In genomic region chr4:59548011-59548559, GRCm38 (mm10) we compare ENCODE assay signal across 8 mouse cellular contexts. TPM values are rescaled to one million over a fixed set of nuclear protein-coding genes. Genes with fewer than 3 reads are reported as not detected.
A peak's percentile ranks its signal among the peaks of the same experiment; 100 is the strongest.
DNase-seq lines count a peak whose midpoint lies in the region; ATAC-seq and TF ChIP-seq lines count a peak whose summit lies in the region.

No protein-coding gene starts in this region.

- peak overlapping the region; percentile 81 for H3K9ac ChIP-seq in midbrain, embryonic 12.5 days (replicated peaks)

- H3K4me3 ChIP-seq in left cerebral cortex, adult 2 months = peak overlapping the region; percentile 92
- H3K4me3 ChIP-seq in bone marrow macrophage, adult 2 months (ENCODE audit: insufficient read depth, low read length) = peak overlapping the region; percentile 95
- H3K4me3 ChIP-seq in midbrain, embryonic 12.5 days = peak overlapping the region; percentile 82

- no peak for DNase-seq in left cerebral cortex, adult 2 months (ENCODE audit: extremely low spot score in 1 of 2, low spot score in 2 of 2)
- DNase-seq in left cerebral cortex, postnatal 14 days (ENCODE audit: low spot score in 2 of 2) = no peak
- peak; percentile 35 for DNase-seq in forelimb bud, embryonic 11.5 days (ENCODE audit: low read depth, low spot score)
- DNase-seq in left cerebral cortex, adult 18-20 months (ENCODE audit: low spot score in 2 of 2) = no peak
- DNase-seq in B cell, adult 2 months = no peak
- DNase-seq in layer of hippocampus, adult 9-11 months = no peak

- intact Hi-C loops in left cerebral cortex, adult 2 months (cut with DNase I) = loop anchor here (5.0 kb wide), 1 partner anchor 111 kb away; the partner anchor contains the start of gene Susd1
- intact Hi-C loops in left cerebral cortex, postnatal 14 days (cut with DNase I) = loop anchor here (10.0 kb wide), 1 partner anchor 363 kb away; the partner anchor contains the start of gene Ugcg

- H3K36me3 ChIP-seq in midbrain, embryonic 12.5 days = no peaks in the 10 kb centered on the region

- peaks cover 14% of the 10 kb centered on the region for H3K4me1 ChIP-seq in bone marrow macrophage, adult 2 months (ENCODE audit: control insufficient read depth, insufficient read depth, low read length)
- peaks cover 7% of the 10 kb centered on the region; the same call in 1 of the 2 replicates for H3K4me1 ChIP-seq in midbrain, embryonic 12.5 days

- H3K4me2 ChIP-seq in midbrain, embryonic 12.5 days (replicated peaks) = peak overlapping the region; percentile 58

- no peaks in the 10 kb centered on the region for H3K9me3 ChIP-seq in midbrain, embryonic 12.5 days

- ATAC-seq in midbrain, embryonic 12.5 days (ENCODE audit: low FRiP score, low read depth) = no peak

- TF ChIP-seq POLR2A in bone marrow macrophage, adult 2 months (IDR thresholded peaks at IDR 0.05; ENCODE audit: borderline replicate concordance, low read depth, low read length) = no peak

- peak overlapping the region; percentile 91 for H3K27ac ChIP-seq in left cerebral cortex, adult 2 months
- peak overlapping the region; percentile 95 for H3K27ac ChIP-seq in bone marrow macrophage, adult 2 months (ENCODE audit: insufficient read depth, low read depth, low read length)
- H3K27ac ChIP-seq in midbrain, embryonic 12.5 days (replicated peaks) = peak overlapping the region; percentile 89; the same call in 1 of the 2 replicates

- 7% methylated on average over 18 of the region's 18 CpGs for WGBS in midbrain, embryonic 12.5 days

- no peak for TF ChIP-seq CTCF in left cerebral cortex, adult 2 months (IDR thresholded peaks at IDR 0.05)
- no peak for TF ChIP-seq CTCF in bone marrow macrophage, adult 2 months (IDR thresholded peaks at IDR 0.05; ENCODE audit: low read depth, low read length)

- H3K27me3 ChIP-seq in midbrain, embryonic 12.5 days = peaks cover 9% of the 10 kb centered on the region; the same call in 1 of the 2 replicates

RNA-seq across cellular contexts. Expression of gene Ptbp3, which starts 1.1 kb away (rescaled TPM):
- total RNA-seq in left cerebral cortex, adult 2 months (2021) = 10 to 100 TPM; 27.6 to 29.3 TPM
- 10 to 100 TPM; 24.9 to 29.7 TPM for total RNA-seq in left cerebral cortex, postnatal 14 days (2021)
- polyA plus RNA-seq in bone marrow macrophage, adult 2 months (2012; ENCODE audit: insufficient read depth, insufficient read length, missing spikeins) = 139 and 159 TPM in 2 replicates
- polyA plus RNA-seq in midbrain, embryonic 12.5 days (2016; fragmentation: Nextera tagmentation; extraction: Ambion mirVana) = 22.4 and 26.3 TPM in 2 replicates
- 10 to 100 TPM; 31.3 to 34.4 TPM for total RNA-seq in left cerebral cortex, adult 18-20 months (2021)

RNA-seq across cellular contexts. Expression of gene Hsdl2, which starts 33.3 kb away (rescaled TPM):
- 10 to 100 TPM; 25.0 to 27.3 TPM for total RNA-seq in left cerebral cortex, adult 2 months (2021)
- total RNA-seq in left cerebral cortex, postnatal 14 days (2021) = 10 to 100 TPM; 22.8 to 24.6 TPM
- polyA plus RNA-seq in bone marrow macrophage, adult 2 months (2012; ENCODE audit: insufficient read depth, insufficient read length, missing spikeins) = 17.1 and 24.6 TPM in 2 replicates
- polyA plus RNA-seq in midbrain, embryonic 12.5 days (2016; fragmentation: Nextera tagmentation; extraction: Ambion mirVana) = 30.0 and 30.4 TPM in 2 replicates
- total RNA-seq in left cerebral cortex, adult 18-20 months (2021) = 10 to 100 TPM; 25.7 to 28.1 TPM
